Mouse (Mus musculus) testis, adult 2 months (tissue): ENCODE data around the gene Gm26602.

Experiments used
- CTCF ChIP-seq: fragments of 200-500 bp; IDR thresholded peaks from 2 replicates; pipeline ENCODE4 v1.5.1; 2012; ENCODE audit warnings: low read depth, mild to moderate bottlenecking, inconsistent platforms, low read length, moderate library complexity; ENCODE audit not compliant: control insufficient read depth, insufficient read depth, insufficient replicate concordance
- POLR2A ChIP-seq: fragments of 200-500 bp; IDR thresholded peaks from 2 replicates; pipeline ENCODE4 v1.6.1; 2012; ENCODE audit warnings: low read depth, mild to moderate bottlenecking, inconsistent platforms, low read length, moderate library complexity; ENCODE audit not compliant: control insufficient read depth

GRCm38 (mm10) chr10:79917532-79918100 is 7.0 kb downstream of the Gm26602 start:
- no peak for TF ChIP-seq POLR2A
- TF ChIP-seq CTCF, result no peak
